Mouse (Mus musculus) ZHBTc4 (cell line): ENCODE data around the gene Aoah.
A peak's percentile ranks its signal among the peaks of the same experiment; 100 is the strongest.

Experiments used
- DNase-seq: peaks from one replicate; pipeline ENCODE4 v3.0.0-alpha.2; 2011; ENCODE audit warnings: low read depth, low spot score

Gene Aoah

GRCm38 (mm10) chr13:20905195-20905594 is 111.3 kb downstream of the Aoah start:
- DNase-seq: no peak

- DNase-seq: no peak
Measured at GRCm38 (mm10) chr13:20916698-20917511, 123.0 kb downstream of the Aoah start.

- DNase-seq: no peak
Measured at GRCm38 (mm10) chr13:20920401-20920800, 126.5 kb downstream of the Aoah start.

- DNase-seq: peak; percentile 94
Measured at GRCm38 (mm10) chr13:20936016-20936415, 142.1 kb downstream of the Aoah start.

GRCm38 (mm10) chr13:20937452-20937851 is 143.5 kb downstream of the Aoah start:
- peak; percentile 86 for DNase-seq

- DNase-seq: peak; percentile 61
Measured at GRCm38 (mm10) chr13:20939099-20939498, 145.2 kb downstream of the Aoah start.

- DNase-seq: peak; percentile 75
Measured at GRCm38 (mm10) chr13:20940389-20940788, 146.5 kb downstream of the Aoah start.

- DNase-seq: no peak
Measured at GRCm38 (mm10) chr13:20941707-20942106, 147.8 kb downstream of the Aoah start.

- DNase-seq: no peak
Measured at GRCm38 (mm10) chr13:20963086-20963485, 169.2 kb downstream of the Aoah start.

GRCm38 (mm10) chr13:20981234-20982230 is 187.6 kb downstream of the Aoah start:
- no peak for DNase-seq

- DNase-seq: peak; percentile 73
Measured at GRCm38 (mm10) chr13:20985510-20985909, 191.6 kb downstream of the Aoah start.

GRCm38 (mm10) chr13:20985961-20986360 is 192.0 kb downstream of the Aoah start:
- peak; percentile 80 for DNase-seq

GRCm38 (mm10) chr13:21005238-21005637 is 211.3 kb downstream of the Aoah start:
- DNase-seq: no peak

GRCm38 (mm10) chr13:21005642-21006320 is 211.9 kb downstream of the Aoah start:
- no peak for DNase-seq

GRCm38 (mm10) chr13:21006321-21006653 is 212.4 kb downstream of the Aoah start:
- DNase-seq: no peak

GRCm38 (mm10) chr13:21013659-21014058 is 219.7 kb downstream of the Aoah start:
- DNase-seq: no peak

- DNase-seq: no peak
Measured at GRCm38 (mm10) chr13:21024831-21025230, 230.9 kb downstream of the Aoah start.

GRCm38 (mm10) chr13:21033176-21033575 is 239.3 kb downstream of the Aoah start:
- no peak for DNase-seq

- DNase-seq: peak; percentile 49
Measured at GRCm38 (mm10) chr13:21035011-21035410, 241.1 kb downstream of the Aoah start.

GRCm38 (mm10) chr13:21035981-21036380 is 242.1 kb downstream of the Aoah start:
- no peak for DNase-seq

- DNase-seq: no peak
Measured at GRCm38 (mm10) chr13:21040589-21041199, 246.8 kb downstream of the Aoah start.
